Mouse (Mus musculus) intestine, embryonic 14.5 days (tissue): ENCODE results near the gene Fhod1. TPM values are rescaled to one million over a fixed set of nuclear protein-coding genes. Genes with fewer than 3 reads are reported as not detected.
A peak's percentile ranks its signal among the peaks of the same experiment; 100 is the strongest.

Experiments used
- ATAC-seq: fragments of 200-750 bp; cut with Nextera tagmentation; replicated peaks from 2 replicates; pipeline ENCODE4 v1.8.0; 2017; ENCODE audit warnings: low read depth, moderate number of reproducible peaks, moderate TSS enrichment, moderate library complexity; ENCODE audit not compliant: low FRiP score, low TSS enrichment
- DNase-seq: peaks from one replicate; pipeline ENCODE4 v3.0.0-alpha.2; 2018; ENCODE audit warnings: low spot score
- H3K27ac ChIP-seq: fragments of 300-500 bp; sonication (generic); 2 replicates; pipeline ENCODE4 v1.5.1; 2014; ENCODE audit warnings: low read depth, mild to moderate bottlenecking, control low read depth
- H3K27me3 ChIP-seq: fragments of 300-500 bp; sonication (generic); replicated peaks from 2 replicates; pipeline ENCODE4 v1.6.1; 2014; ENCODE audit warnings: low read length, control low read depth; ENCODE audit not compliant: control insufficient read depth, insufficient read depth
- H3K36me3 ChIP-seq: fragments of 300-500 bp; sonication (generic); 2 replicates; pipeline ENCODE4 v1.6.1; 2014; ENCODE audit warnings: low read length, control low read depth; ENCODE audit not compliant: control insufficient read depth, insufficient read depth
- H3K4me1 ChIP-seq: fragments of 300-500 bp; sonication (generic); replicated peaks from 2 replicates; pipeline ENCODE4 v1.6.1; 2014; ENCODE audit warnings: low read length, control low read depth, mixed read lengths; ENCODE audit not compliant: control insufficient read depth, insufficient read depth
- H3K4me2 ChIP-seq: fragments of 300-500 bp; sonication (generic); 2 replicates; pipeline ENCODE4 v1.6.1; 2014; ENCODE audit warnings: low read length
- H3K4me3 ChIP-seq: fragments of 300-500 bp; sonication (generic); 2 replicates; pipeline ENCODE4 v1.5.1; 2014; ENCODE audit warnings: low read depth, low read length, control low read depth, mixed read lengths
- H3K9ac ChIP-seq: fragments of 300-500 bp; sonication (generic); 2 replicates; pipeline ENCODE4 v1.6.1; 2014; ENCODE audit warnings: mild to moderate bottlenecking, low read length
- H3K9me3 ChIP-seq: fragments of 300-500 bp; sonication (generic); 2 replicates; pipeline ENCODE4 v1.6.1; 2016; ENCODE audit warnings: low read length, control low read depth; ENCODE audit not compliant: control insufficient read depth
- WGBS: fragments of 180-500 bp; shearing (Covaris S2); extraction: QIAGEN DNeasy Blood & Tissue Kit; methylation state at CpG from one replicate; pipeline ENCODE4 v1.1.7; 2014; 5-methylcytosine and 5-hydroxymethylcytosine counted together
- polyA plus RNA-seq: library from polyadenylated mRNA; unstranded; fragments of >200 nt; fragmentation: Nextera tagmentation; extraction: Ambion mirVana; gene quantifications from 2 replicates; pipeline ENCODE4 v1.2.1, GENCODE M21; 2014

Fhod1 gene
- polyA plus RNA-seq, 1 experiment from 2014 or later, result 3.5 TPM

DNA sequence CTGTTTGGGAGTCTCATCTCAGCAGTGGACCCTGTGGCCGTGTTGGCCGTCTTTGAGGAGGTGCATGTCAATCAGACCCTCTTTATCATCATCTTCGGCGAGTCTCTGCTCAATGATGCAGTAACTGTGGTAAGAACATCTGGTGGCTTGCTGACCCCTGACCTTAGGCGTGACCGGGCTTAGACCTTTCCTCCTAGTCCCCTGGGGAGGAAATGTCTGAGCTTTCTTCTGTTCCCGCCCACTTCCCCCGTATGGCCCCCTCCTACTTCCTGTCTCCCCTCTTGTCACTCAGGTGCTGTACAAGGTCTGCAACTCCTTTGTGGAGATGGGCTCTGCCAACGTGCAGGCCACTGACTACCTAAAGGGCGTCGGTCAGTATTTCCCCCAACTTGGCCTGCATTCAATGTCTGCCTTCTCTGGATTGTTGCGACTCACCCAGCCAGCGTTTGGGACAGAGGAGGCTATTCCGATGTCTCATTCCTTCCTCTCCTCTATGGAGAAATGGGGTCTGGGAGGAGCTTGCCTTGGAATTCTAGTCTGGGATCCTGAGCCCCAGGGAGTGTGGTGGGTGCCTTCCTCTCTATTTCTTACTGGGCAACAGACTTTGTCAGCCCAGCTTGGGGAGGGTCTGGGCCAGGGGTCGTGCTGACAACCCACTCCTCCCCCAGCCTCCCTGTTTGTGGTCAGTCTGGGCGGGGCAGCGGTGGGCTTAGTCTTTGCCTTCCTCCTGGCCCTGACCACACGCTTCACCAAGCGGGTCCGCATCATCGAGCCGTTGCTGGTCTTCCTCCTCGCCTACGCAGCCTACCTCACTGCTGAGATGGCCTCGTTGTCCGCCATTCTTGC lies 7.6 kb upstream of the Fhod1 start:
- Histone ChIP-seq H3K4me2 (no peak overlapping the region), H3K9me3 (no peaks in the 10 kb centered on the region), H3K27ac (no peak overlapping the region), H3K36me3 (no peaks in the 10 kb centered on the region), H3K4me1 (no peaks in the 10 kb centered on the region), H3K27me3 (no peaks in the 10 kb centered on the region), H3K9ac (no peak overlapping the region), H3K4me3 (no peak overlapping the region)
- DNase-seq (peak; percentile 51), ATAC-seq (no peak)
- WGBS, result 70% methylated on average over 26 of the region's 26 CpGs

DNA sequence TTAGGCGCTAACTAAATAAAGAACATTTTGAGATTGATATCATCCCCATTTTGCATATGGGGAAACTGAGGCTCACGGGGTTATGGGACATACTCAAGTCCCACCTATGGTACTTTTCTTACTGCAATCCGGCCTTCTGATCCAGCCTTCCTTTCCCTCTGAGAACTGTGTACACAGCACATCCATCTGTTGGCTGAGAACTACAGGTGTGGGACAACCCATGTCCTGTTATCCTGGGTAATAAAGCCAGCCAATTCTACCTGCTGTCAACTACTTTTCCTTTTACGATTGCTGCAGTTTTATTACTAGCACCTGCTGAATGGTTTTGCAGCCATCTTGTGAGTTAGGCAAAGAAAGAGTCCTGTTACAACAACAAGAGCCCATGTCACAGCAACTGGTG lies 6.8 kb upstream of the Fhod1 start:
- no peak overlapping the region for H3K4me2 ChIP-seq
- no peak overlapping the region for H3K27ac ChIP-seq
- no peaks in the 10 kb centered on the region for H3K4me1 ChIP-seq
- WGBS, result 90% methylated on average over 4 of the region's 4 CpGs
- H3K9me3 ChIP-seq, result no peaks in the 10 kb centered on the region
- 0 out of 2 replicates have a peak, but pooled peaks cover 4% of the 10 kb centered on the region for H3K27me3 ChIP-seq
- no peak overlapping the region for H3K9ac ChIP-seq
- ATAC-seq (no peak), DNase-seq (no peak)
- no peaks in the 10 kb centered on the region for H3K36me3 ChIP-seq
- no peak overlapping the region for H3K4me3 ChIP-seq

GRCm38 (mm10) chr8:105353583-105354135 lies 5.9 kb upstream of the Fhod1 start:
- WGBS, result 87% methylated on average over 8 of the region's 8 CpGs

GRCm38 (mm10) chr8:105350186-105350585 lies 2.4 kb upstream of the Fhod1 start:
- Histone ChIP-seq H3K4me2 (peak overlapping the region; percentile 77), H3K27ac (no peak overlapping the region), H3K9ac (no peak overlapping the region), H3K4me3 (no peak overlapping the region), H3K36me3 (no peaks in the 10 kb centered on the region), H3K9me3 (no peaks in the 10 kb centered on the region), H3K27me3 (0 out of 2 replicates have a peak, but pooled peaks cover 4% of the 10 kb centered on the region), H3K4me1 (peaks cover 20% of the 10 kb centered on the region)
- ATAC-seq (no peak), DNase-seq (no peak)
- 43% methylated on average over 7 of the region's 7 CpGs for WGBS

More at GRCm38 (mm10) chr8:105353583-105354135, 5.9 kb upstream of the Fhod1 start:
- DNase-seq, result no peak
- no peak for ATAC-seq
- H3K4me2 ChIP-seq, result no peak overlapping the region
- H3K36me3 ChIP-seq, result no peaks in the 10 kb centered on the region
- H3K27me3 ChIP-seq, result 0 out of 2 replicates have a peak, but pooled peaks cover 4% of the 10 kb centered on the region
- H3K4me3 ChIP-seq, result no peak overlapping the region
- no peak overlapping the region for H3K27ac ChIP-seq
- H3K4me1 ChIP-seq, result no peaks in the 10 kb centered on the region
- no peaks in the 10 kb centered on the region for H3K9me3 ChIP-seq
- H3K9ac ChIP-seq, result no peak overlapping the region

GRCm38 (mm10) chr8:105349096-105349771 lies 1.5 kb upstream of the Fhod1 start:
- Histone ChIP-seq H3K4me1 (peaks cover 30% of the 10 kb centered on the region), H3K4me3 (peak overlapping the region; percentile 84), H3K9me3 (no peaks in the 10 kb centered on the region), H3K36me3 (no peaks in the 10 kb centered on the region), H3K27me3 (0 out of 2 replicates have a peak, but pooled peaks cover 4% of the 10 kb centered on the region), H3K4me2 (peak overlapping the region; percentile 77), H3K27ac (peak overlapping the region; percentile 77; the same call in 1 of the 2 replicates), H3K9ac (peak overlapping the region; percentile 58)
- WGBS, result 1% methylated on average over 34 of the region's 48 CpGs
- ATAC-seq, result no peak
- DNase-seq, result no peak

GRCm38 (mm10) chr8:105348450-105349095 lies 820 bp upstream of the Fhod1 start, which contains the start of gene Slc9a5:
Gene Slc9a5 (plus strand): TSS chr8:105348843.
- Histone ChIP-seq H3K4me2 (peak within 1 kb of the TSS; percentile 77), H3K27ac (peak within 1 kb of the TSS; percentile 77), H3K36me3 (no peaks in the 10 kb centered on the region), H3K27me3 (0 out of 2 replicates have a peak, but pooled peaks cover 4% of the 10 kb centered on the region), H3K4me3 (peak within 1 kb of the TSS; percentile 84), H3K4me1 (peaks cover 32% of the 10 kb centered on the region), H3K9ac (peak within 1 kb of the TSS; percentile 61), H3K9me3 (no peaks in the 10 kb centered on the region)
- WGBS, result under 1% methylated on average over 34 of the region's 34 CpGs
- DNase-seq (peak; percentile 84), ATAC-seq (no peak)

DNA sequence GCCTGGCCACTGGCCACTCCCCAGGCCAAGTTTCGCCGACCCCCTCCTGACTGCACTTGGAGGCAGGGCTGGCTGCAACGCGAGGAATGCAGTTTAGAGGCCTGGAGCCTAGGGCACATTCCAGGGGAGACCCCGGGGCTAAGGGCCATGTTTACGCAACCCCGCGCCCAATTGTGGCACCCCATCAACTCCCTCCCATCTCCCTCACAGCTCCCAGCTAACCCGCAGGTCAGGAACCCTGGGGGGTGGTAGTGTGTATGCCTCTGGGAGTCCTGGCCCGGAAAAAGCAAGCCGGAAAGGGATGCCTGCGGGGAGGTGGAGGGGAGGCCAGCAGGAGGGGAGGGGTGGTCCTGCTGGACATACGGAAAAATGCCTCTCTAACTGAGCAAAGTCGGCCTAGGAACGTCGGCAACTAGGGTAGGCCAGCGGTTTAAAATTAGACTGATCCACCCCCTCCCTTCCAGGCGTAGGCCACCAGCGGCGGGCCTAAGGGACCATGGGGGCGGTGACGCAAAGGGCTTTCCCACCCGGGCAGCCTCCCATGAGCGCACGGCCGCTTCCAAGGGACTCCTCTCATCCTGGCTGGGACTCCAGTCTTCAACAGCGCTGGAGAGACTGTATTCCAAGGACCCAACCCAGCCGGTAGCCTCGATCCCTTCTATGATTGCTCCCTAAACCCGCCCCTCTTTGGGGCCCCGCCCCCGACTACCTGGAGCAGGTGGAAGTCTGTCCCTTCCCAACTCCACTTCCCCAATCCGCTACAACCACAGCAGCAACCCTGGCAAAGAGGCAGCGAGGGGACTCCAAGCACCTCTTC lies 934 bp downstream of the Fhod1 start:
- peak; percentile 63 for ATAC-seq
- H3K36me3 ChIP-seq, result no peaks in the 10 kb centered on the region
- under 1% methylated on average over 33 of the region's 34 CpGs for WGBS

More for the DNA sequence above, 934 bp downstream of the Fhod1 start:
- Histone ChIP-seq H3K4me3 (peak overlapping the region; percentile 84), H3K27me3 (0 out of 2 replicates have a peak, but pooled peaks cover 4% of the 10 kb centered on the region), H3K4me1 (peaks cover 32% of the 10 kb centered on the region), H3K9ac (peak overlapping the region; percentile 61), H3K27ac (peak overlapping the region; percentile 77), H3K4me2 (peak overlapping the region; percentile 77), H3K9me3 (no peaks in the 10 kb centered on the region)
- peak; percentile 81 for DNase-seq
